Mouse (Mus musculus) intestine, embryonic 16.5 days (tissue): Measurements from ENCODE around the gene Fbln5. TPM values are rescaled to one million over a fixed set of nuclear protein-coding genes. Genes with fewer than 3 reads are reported as not detected.

Experiments used
- ATAC-seq: fragments of 200-750 bp; cut with Nextera tagmentation; 2 replicates; pipeline ENCODE4 v1.8.0; 2017; ENCODE audit warnings: moderate TSS enrichment, moderate library complexity
- H3K27ac ChIP-seq: fragments of 300-500 bp; sonication (generic); 2 replicates; pipeline ENCODE4 v1.5.1; 2014; ENCODE audit warnings: mild to moderate bottlenecking, low read length
- H3K27me3 ChIP-seq: fragments of 300-500 bp; sonication (generic); replicated peaks from 2 replicates; pipeline ENCODE4 v1.6.1; 2014; ENCODE audit warnings: low read length, control low read depth, mixed read lengths; ENCODE audit not compliant: control insufficient read depth, insufficient read depth
- H3K36me3 ChIP-seq: fragments of 300-500 bp; sonication (generic); 2 replicates; pipeline ENCODE4 v1.6.1; 2014; ENCODE audit warnings: low read length, control low read depth; ENCODE audit not compliant: control insufficient read depth, insufficient read depth
- H3K4me1 ChIP-seq: fragments of 300-500 bp; sonication (generic); 2 replicates; pipeline ENCODE4 v1.6.1; 2014; ENCODE audit warnings: low read length, control low read depth, mixed read lengths; ENCODE audit not compliant: control insufficient read depth, insufficient read depth
- H3K4me2 ChIP-seq: fragments of 300-500 bp; sonication (generic); 2 replicates; pipeline ENCODE4 v1.6.1; 2014; ENCODE audit warnings: low read depth, low read length, control low read depth
- H3K4me3 ChIP-seq: fragments of 300-500 bp; sonication (generic); 2 replicates; pipeline ENCODE4 v1.5.1; 2014; ENCODE audit warnings: mild to moderate bottlenecking, low read length
- H3K9ac ChIP-seq: fragments of 300-500 bp; sonication (generic); 2 replicates; pipeline ENCODE4 v1.6.1; 2014; ENCODE audit warnings: low read depth, low read length
- H3K9me3 ChIP-seq: fragments of 300-500 bp; sonication (generic); 2 replicates; pipeline ENCODE4 v1.6.1; 2016; ENCODE audit warnings: low read length, control low read depth; ENCODE audit not compliant: control insufficient read depth
- WGBS: fragments of 180-500 bp; shearing (Covaris S2); extraction: QIAGEN DNeasy Blood & Tissue Kit; methylation state at CpG from one replicate; pipeline ENCODE4 v1.1.7; 2014; 5-methylcytosine and 5-hydroxymethylcytosine counted together
- polyA plus RNA-seq: library from polyadenylated mRNA; unstranded; fragments of >200 nt; fragmentation: Nextera tagmentation; extraction: Ambion mirVana; gene quantifications from 2 replicates; pipeline ENCODE4 v1.2.1, GENCODE M21; 2015

Fbln5 gene
- polyA plus RNA-seq, 1 experiment from 2014 or later, result 59.6 TPM

GRCm38 (mm10) chr12:101793221-101793621, 25.6 kb downstream of the Fbln5 start:
- Histone ChIP-seq H3K27ac (no peak overlapping the region), H3K4me2 (no peak overlapping the region), H3K9me3 (no peaks in the 10 kb centered on the region), H3K27me3 (no peaks in the 10 kb centered on the region), H3K36me3 (no peaks in the 10 kb centered on the region), H3K9ac (no peak overlapping the region), H3K4me1 (no peaks in the 10 kb centered on the region), H3K4me3 (no peak overlapping the region)
- ATAC-seq, result no peak
- WGBS, result 74% methylated on average over 5 of the region's 5 CpGs

- no peaks in the 10 kb centered on the region for H3K9me3 ChIP-seq
- no peaks in the 10 kb centered on the region for H3K4me1 ChIP-seq
- no peak overlapping the region for H3K27ac ChIP-seq
- ATAC-seq, result no peak
- H3K4me3 ChIP-seq, result no peak overlapping the region
- WGBS, result 90% methylated on average over 4 of the region's 4 CpGs
- no peaks in the 10 kb centered on the region for H3K27me3 ChIP-seq
- no peaks in the 10 kb centered on the region for H3K36me3 ChIP-seq
- H3K4me2 ChIP-seq, result no peak overlapping the region
- no peak overlapping the region for H3K9ac ChIP-seq
These were observed 26.2 kb downstream of the Fbln5 start for GRCm38 (mm10) chr12:101792684-101793083.

- no peaks in the 10 kb centered on the region for H3K27me3 ChIP-seq
These were observed 29.1 kb downstream of the Fbln5 start for GRCm38 (mm10) chr12:101789767-101790166.

GRCm38 (mm10) chr12:101789250-101789649, 29.6 kb downstream of the Fbln5 start:
- ATAC-seq, result no peak
- no peak overlapping the region for H3K9ac ChIP-seq
- H3K4me3 ChIP-seq, result no peak overlapping the region
- H3K27ac ChIP-seq, result no peak overlapping the region
- no peaks in the 10 kb centered on the region for H3K36me3 ChIP-seq
- no peaks in the 10 kb centered on the region for H3K4me1 ChIP-seq
- whole genome bisulfite sequencing, result 75% methylated on average over 3 of the region's 3 CpGs
- H3K4me2 ChIP-seq, result no peak overlapping the region
- no peaks in the 10 kb centered on the region for H3K9me3 ChIP-seq
- no peaks in the 10 kb centered on the region for H3K27me3 ChIP-seq

More at GRCm38 (mm10) chr12:101789767-101790166, 29.1 kb downstream of the Fbln5 start:
- Histone ChIP-seq H3K4me1 (no peaks in the 10 kb centered on the region), H3K9me3 (no peaks in the 10 kb centered on the region), H3K36me3 (no peaks in the 10 kb centered on the region), H3K9ac (no peak overlapping the region), H3K4me2 (no peak overlapping the region), H3K4me3 (no peak overlapping the region), H3K27ac (no peak overlapping the region)
- 84% methylated on average over 3 of the region's 3 CpGs for WGBS
- ATAC-seq, result no peak

- ATAC-seq, result peak; percentile 73
- WGBS, result 51% methylated on average over 2 of the region's 2 CpGs
These were observed 36.1 kb downstream of the Fbln5 start for GRCm38 (mm10) chr12:101782787-101783186.

GRCm38 (mm10) chr12:101780915-101781314, 37.9 kb downstream of the Fbln5 start:
- H3K9ac ChIP-seq, result no peak overlapping the region
- H3K27ac ChIP-seq, result no peak overlapping the region
- peak; percentile 51; the same call in 1 of the 2 replicates for ATAC-seq

More at GRCm38 (mm10) chr12:101782787-101783186, 36.1 kb downstream of the Fbln5 start:
- no peak overlapping the region for H3K27ac ChIP-seq
- H3K27me3 ChIP-seq, result no peaks in the 10 kb centered on the region
- no peak overlapping the region for H3K9ac ChIP-seq
- H3K4me3 ChIP-seq, result no peak overlapping the region
- no peaks in the 10 kb centered on the region for H3K9me3 ChIP-seq
- peaks cover 7% of the 10 kb centered on the region for H3K4me1 ChIP-seq
- no peak overlapping the region for H3K4me2 ChIP-seq
- no peaks in the 10 kb centered on the region for H3K36me3 ChIP-seq

GRCm38 (mm10) chr12:101777613-101778325, 41.1 kb downstream of the Fbln5 start:
- Histone ChIP-seq H3K9ac (no peak overlapping the region), H3K27me3 (no peaks in the 10 kb centered on the region), H3K27ac (no peak overlapping the region), H3K4me1 (peaks cover 11% of the 10 kb centered on the region), H3K36me3 (no peaks in the 10 kb centered on the region), H3K9me3 (no peaks in the 10 kb centered on the region), H3K4me3 (no peak overlapping the region), H3K4me2 (no peak overlapping the region)
- ATAC-seq, result no peak
- WGBS, result 62% methylated on average over 9 of the region's 9 CpGs

More at GRCm38 (mm10) chr12:101780915-101781314, 37.9 kb downstream of the Fbln5 start:
- Histone ChIP-seq H3K9me3 (no peaks in the 10 kb centered on the region), H3K36me3 (no peaks in the 10 kb centered on the region), H3K4me2 (no peak overlapping the region), H3K4me1 (peaks cover 7% of the 10 kb centered on the region), H3K4me3 (no peak overlapping the region), H3K27me3 (no peaks in the 10 kb centered on the region)
- WGBS, result 74% methylated on average over 5 of the region's 5 CpGs

- Histone ChIP-seq H3K9me3 (no peaks in the 10 kb centered on the region), H3K9ac (no peak overlapping the region), H3K4me2 (no peak overlapping the region), H3K36me3 (no peaks in the 10 kb centered on the region), H3K27me3 (no peaks in the 10 kb centered on the region), H3K4me1 (peaks cover 4% of the 10 kb centered on the region; the same call in 1 of the 2 replicates), H3K27ac (no peak overlapping the region), H3K4me3 (no peak overlapping the region)
- 69% methylated on average over 5 of the region's 5 CpGs for WGBS
- no peak for ATAC-seq
These were observed 42.5 kb downstream of the Fbln5 start for GRCm38 (mm10) chr12:101776383-101776782.

GRCm38 (mm10) chr12:101774116-101774515, 44.7 kb downstream of the Fbln5 start:
- WGBS, result 53% methylated on average over 4 of the region's 4 CpGs
- H3K9me3 ChIP-seq, result no peaks in the 10 kb centered on the region
- H3K4me3 ChIP-seq, result no peak overlapping the region
- no peak overlapping the region for H3K4me2 ChIP-seq
- no peak for ATAC-seq
- no peak overlapping the region for H3K27ac ChIP-seq
- no peaks in the 10 kb centered on the region for H3K27me3 ChIP-seq
- H3K9ac ChIP-seq, result no peak overlapping the region
- no peaks in the 10 kb centered on the region for H3K36me3 ChIP-seq
- H3K4me1 ChIP-seq, result peaks cover 4% of the 10 kb centered on the region; the same call in 1 of the 2 replicates
